Mouse (Mus musculus) bone marrow, adult 2 months (tissue): ENCODE measurements around the gene Crybg2.

Source experiments
- CTCF ChIP-seq: fragments of 200-500 bp; IDR thresholded peaks from 2 replicates; pipeline ENCODE4 v1.5.1; 2011; ENCODE audit warnings: low read length, control low read depth; ENCODE audit not compliant: control insufficient read depth, insufficient read depth
- POLR2A ChIP-seq: fragments of 200-500 bp; IDR thresholded peaks from 2 replicates; pipeline ENCODE4 v1.6.1; 2011; ENCODE audit warnings: low read depth, mild to moderate bottlenecking, control low read depth, low read length, borderline replicate concordance; ENCODE audit not compliant: control insufficient read depth

GRCm38 (mm10) chr4:134025802-134026201 lies 34.8 kb upstream of the Crybg2 start:
- no peak for TF ChIP-seq CTCF
- TF ChIP-seq POLR2A, result no peak
